Mouse (Mus musculus): ENCODE measurements around the gene Adarb2.
A peak's percentile ranks its signal among the peaks of the same experiment; 100 is the strongest.

Gene Adarb2

DNA sequence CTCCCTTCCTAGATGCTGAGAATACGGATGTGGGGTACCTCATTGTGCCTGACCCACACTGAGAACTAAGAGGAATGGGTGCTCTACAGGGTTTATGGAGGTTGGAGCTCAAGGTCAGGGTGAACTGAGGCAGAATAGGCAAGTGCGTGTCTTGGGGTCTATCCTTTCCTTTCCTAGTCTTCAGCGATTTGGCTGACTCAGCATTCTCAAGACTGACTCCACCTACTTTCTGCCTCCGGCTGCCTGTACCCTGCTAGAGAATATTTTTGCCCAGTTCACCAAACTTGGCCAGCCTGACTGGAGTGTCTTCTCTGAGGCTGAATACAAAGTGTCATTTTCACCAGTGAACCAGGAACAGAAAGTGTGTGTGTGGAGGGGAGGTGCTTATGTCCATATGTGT lies 163.4 kb downstream of the Adarb2 start:
- no peak for DNase-seq (ENCODE audit: low read depth in 2 of 2, low spot score in 2 of 2)

GRCm38 (mm10) chr13:8369868-8370387 lies 167.3 kb downstream of the Adarb2 start:
- DNase-seq (ENCODE audit: low read depth in 2 of 2, low spot score in 2 of 2): no peak

- no peak for DNase-seq (ENCODE audit: low read depth in 2 of 2, low spot score in 2 of 2)
Measured at GRCm38 (mm10) chr13:8388541-8388940, 185.9 kb downstream of the Adarb2 start.

- DNase-seq (ENCODE audit: low read depth in 2 of 2, low spot score in 2 of 2): peak in 1 of 2 experiments; percentile 5
Measured at GRCm38 (mm10) chr13:8400265-8401041, 197.8 kb downstream of the Adarb2 start.

GRCm38 (mm10) chr13:8402324-8402873 lies 199.7 kb downstream of the Adarb2 start:
- no peak for DNase-seq (ENCODE audit: low read depth in 2 of 2, low spot score in 2 of 2)

- DNase-seq (ENCODE audit: low read depth in 2 of 2, low spot score in 2 of 2): no peak
Measured at GRCm38 (mm10) chr13:8406020-8406419, 203.4 kb downstream of the Adarb2 start.

GRCm38 (mm10) chr13:8410353-8411318 lies 208.0 kb downstream of the Adarb2 start:
- DNase-seq (ENCODE audit: low read depth in 2 of 2, low spot score in 2 of 2): no peak

GRCm38 (mm10) chr13:8424019-8424719 lies 221.5 kb downstream of the Adarb2 start:
- DNase-seq (ENCODE audit: low read depth in 2 of 2, low spot score in 2 of 2): no peak

DNA sequence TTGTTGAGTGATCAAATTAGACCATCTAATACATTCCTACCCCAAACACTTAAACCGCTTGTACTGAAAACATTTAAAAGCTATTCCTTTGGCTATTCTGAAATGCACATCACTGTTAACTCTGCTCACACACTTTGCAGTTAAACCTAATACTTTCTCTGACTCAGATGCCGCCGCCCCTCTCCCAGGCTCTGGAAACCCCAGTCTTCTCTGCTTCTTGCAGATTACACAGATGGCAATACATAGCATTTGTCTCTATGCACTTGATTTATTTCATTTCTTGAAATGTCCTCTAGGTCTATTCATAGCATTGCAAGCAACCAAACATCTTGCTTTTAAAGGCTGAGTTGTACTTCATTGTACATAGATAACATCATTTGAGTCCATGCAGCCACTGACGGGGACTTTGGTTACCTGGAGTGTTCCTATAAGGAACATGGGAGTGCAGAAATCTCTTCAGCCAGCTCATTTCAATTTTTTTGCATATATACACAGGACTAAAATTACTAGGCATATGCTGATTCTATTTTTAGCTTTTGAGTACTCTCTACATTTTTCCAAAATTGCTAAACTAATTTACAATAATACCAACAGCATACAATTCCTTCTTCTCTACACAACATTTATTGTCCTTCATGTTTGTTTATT lies 236.6 kb downstream of the Adarb2 start:
- no peak for DNase-seq (ENCODE audit: low read depth in 2 of 2, low spot score in 2 of 2)

DNA sequence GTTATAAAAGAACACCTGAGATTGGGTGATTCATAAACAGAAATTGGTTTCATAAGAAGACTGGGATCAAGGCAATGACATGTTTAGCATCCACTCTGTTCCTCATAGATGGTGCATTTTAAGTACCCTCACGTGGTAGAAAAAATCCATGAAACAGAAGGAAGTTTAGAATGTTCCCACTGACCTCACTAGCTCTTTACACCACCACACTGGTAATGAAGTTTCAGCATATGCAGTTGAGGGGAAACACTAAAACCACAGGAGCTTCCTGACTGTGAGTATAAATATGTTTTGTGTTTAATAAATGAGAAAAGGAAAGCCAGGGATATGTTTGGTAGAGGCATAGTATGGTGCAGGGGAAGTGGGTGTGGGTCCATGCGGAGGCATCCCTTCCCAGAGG lies 242.7 kb downstream of the Adarb2 start:
- DNase-seq (ENCODE audit: low read depth in 2 of 2, low spot score in 2 of 2): no peak

- no peak for DNase-seq (ENCODE audit: low read depth in 2 of 2, low spot score in 2 of 2)
Measured at GRCm38 (mm10) chr13:8448192-8448879, 245.7 kb downstream of the Adarb2 start.

DNA sequence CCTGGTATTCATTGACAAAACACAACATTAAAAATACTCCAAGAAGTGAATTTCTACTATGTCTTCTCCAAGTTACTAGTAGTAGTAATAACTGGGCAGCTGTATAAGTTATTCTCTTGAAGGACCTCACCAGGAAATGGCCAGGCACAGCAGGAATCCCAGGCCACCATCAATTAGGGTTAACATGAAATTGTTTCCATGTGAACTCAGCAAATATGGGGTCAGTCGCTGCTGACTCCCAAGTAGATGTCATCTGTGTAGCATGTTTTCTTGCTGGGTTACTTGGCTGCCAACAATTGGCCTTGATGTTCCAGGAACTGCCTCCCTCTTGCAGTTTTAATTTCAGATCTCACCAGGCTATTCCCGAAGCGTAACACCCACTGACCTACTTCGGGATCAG lies 248.9 kb downstream of the Adarb2 start:
- no peak for DNase-seq (ENCODE audit: low read depth in 2 of 2, low spot score in 2 of 2)

- DNase-seq (ENCODE audit: low read depth in 2 of 2, low spot score in 2 of 2): peak; percentile 35 to 64
Measured at GRCm38 (mm10) chr13:8456886-8457285, 254.2 kb downstream of the Adarb2 start.

GRCm38 (mm10) chr13:8457831-8458230 lies 255.2 kb downstream of the Adarb2 start:
- DNase-seq (ENCODE audit: low read depth in 2 of 2, low spot score in 2 of 2): no peak

DNA sequence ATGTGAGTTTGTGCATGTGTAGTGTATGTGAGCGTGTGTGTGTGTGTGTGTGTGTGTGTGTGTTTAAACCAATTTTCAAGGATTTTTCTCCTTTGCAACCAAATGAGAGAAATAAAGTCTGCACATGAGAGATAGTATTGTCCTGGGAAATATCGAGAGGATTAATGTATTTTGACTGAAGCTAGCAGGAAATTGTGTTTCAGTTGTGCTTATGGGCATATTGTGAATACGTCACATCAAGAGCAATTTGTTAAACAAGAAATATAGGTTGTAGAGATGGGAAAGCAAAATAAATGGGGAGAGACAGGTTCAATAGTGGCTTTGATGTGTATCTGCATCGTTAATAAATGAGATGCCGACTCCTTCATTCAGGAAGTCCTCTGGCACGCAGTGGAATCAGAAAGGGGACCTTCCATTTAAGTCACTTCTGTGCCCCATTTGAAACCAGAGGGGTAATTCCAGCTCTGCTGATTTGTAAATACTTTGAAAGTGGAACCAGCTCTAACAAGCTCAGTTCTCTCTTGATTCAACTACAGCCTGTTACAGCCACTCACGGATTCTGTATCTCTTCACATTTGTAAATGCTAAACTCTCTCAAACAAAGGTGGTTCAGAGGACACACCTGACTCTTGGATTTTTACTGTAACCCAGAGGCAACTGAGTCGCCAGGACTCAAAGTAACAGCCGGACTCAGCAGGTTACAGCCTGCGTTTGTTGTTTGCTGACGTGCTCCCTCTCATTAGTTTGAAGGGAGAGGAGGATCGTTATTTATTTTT lies 265.1 kb downstream of the Adarb2 start:
- DNase-seq (ENCODE audit: low read depth in 2 of 2, low spot score in 2 of 2): no peak

- DNase-seq (ENCODE audit: low read depth in 2 of 2, low spot score in 2 of 2): no peak
Measured at GRCm38 (mm10) chr13:8476237-8476636, 273.6 kb downstream of the Adarb2 start.

GRCm38 (mm10) chr13:8478731-8479130 lies 276.1 kb downstream of the Adarb2 start:
- no peak for DNase-seq (ENCODE audit: low read depth in 2 of 2, low spot score in 2 of 2)

GRCm38 (mm10) chr13:8479970-8480369 lies 277.3 kb downstream of the Adarb2 start:
- DNase-seq (ENCODE audit: low read depth in 2 of 2, low spot score in 2 of 2): no peak

GRCm38 (mm10) chr13:8481347-8481746 lies 278.7 kb downstream of the Adarb2 start:
- no peak for DNase-seq (ENCODE audit: low read depth in 2 of 2, low spot score in 2 of 2)
